Mouse (Mus musculus): ENCODE measurements around the gene Mok.

- no peak for TF ChIP-seq POLR2A (IDR thresholded peaks at IDR 0.05; ENCODE audit: borderline replicate concordance, low read depth, low read length)
- TF ChIP-seq CTCF (IDR thresholded peaks at IDR 0.05; ENCODE audit: low read depth, low read length) = no peak
Measured at GRCm38 (mm10) chr12:110841731-110842493, 1.2 kb upstream of the Mok start.

Measured in bone marrow macrophage, adult 2 months (primary cell).